Mouse (Mus musculus) small intestine, adult 2 months (tissue): ENCODE results near the gene Ccdc184.

Source experiments
- CTCF ChIP-seq: fragments of 200-500 bp; IDR thresholded peaks from 2 replicates; pipeline ENCODE4 v1.5.1; 2012; ENCODE audit warnings: low read depth, mild to moderate bottlenecking, control low read depth, inconsistent platforms, low read length, moderate library complexity, mixed read lengths; ENCODE audit not compliant: insufficient replicate concordance, insufficient read length; ENCODE audit errors: extremely low read depth
- POLR2A ChIP-seq: fragments of 200-500 bp; IDR thresholded peaks from 2 replicates; pipeline ENCODE4 v1.6.1; 2012; ENCODE audit warnings: low read depth, mild to moderate bottlenecking, control low read depth, inconsistent platforms, low read length, moderate library complexity

DNA sequence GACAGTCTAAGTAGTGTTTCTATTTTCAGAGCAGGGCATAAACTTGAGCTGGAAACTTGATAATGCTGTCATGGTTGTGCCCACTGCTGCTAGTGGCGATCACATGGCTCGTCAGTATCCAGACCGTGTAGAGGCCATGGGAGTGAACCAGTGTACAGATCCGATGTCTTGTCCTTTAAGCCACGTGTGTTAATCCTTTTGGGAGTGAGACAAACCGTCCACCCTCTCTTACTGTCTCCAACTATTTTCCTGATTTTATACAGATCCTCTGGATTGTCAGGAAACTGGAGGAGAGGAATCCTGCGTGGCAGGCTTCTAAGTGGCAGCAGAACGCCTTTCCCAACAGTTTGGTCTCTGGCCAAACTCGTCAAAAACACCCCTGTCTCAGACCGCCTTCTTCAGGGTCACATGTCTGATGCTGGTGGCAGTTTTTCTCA, 17.8 kb upstream of the Ccdc184 start:
- TF ChIP-seq CTCF (no peak), POLR2A (no peak)
